Mouse (Mus musculus): ENCODE measurements around the gene Cacnb2.

Cacnb2 gene

DNA sequence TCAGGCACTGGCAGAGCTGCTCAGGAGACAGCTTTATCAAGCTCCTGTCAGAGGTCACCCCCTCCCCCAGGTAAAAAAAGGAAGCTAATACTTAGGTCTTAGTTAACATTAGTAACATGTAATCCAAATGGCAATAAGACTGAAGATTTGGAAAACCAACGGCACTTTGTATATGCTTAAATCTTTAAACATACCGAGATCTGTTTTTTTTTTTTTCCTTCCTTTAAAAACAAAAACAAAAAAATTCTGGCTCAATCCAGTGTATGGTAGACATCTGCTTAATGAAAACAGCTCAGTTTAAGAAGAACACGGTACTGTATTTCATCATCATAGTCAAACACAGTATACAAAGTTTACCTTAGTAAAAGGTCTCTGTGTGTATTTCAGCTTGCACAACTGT lies at the start of gene Cacnb2:
Cacnb2 (plus strand) TSS at position 301 of the 400 bp plus-strand sequence.
- DNase-seq (ENCODE audit: low spot score in 2 of 2): no peak

DNA sequence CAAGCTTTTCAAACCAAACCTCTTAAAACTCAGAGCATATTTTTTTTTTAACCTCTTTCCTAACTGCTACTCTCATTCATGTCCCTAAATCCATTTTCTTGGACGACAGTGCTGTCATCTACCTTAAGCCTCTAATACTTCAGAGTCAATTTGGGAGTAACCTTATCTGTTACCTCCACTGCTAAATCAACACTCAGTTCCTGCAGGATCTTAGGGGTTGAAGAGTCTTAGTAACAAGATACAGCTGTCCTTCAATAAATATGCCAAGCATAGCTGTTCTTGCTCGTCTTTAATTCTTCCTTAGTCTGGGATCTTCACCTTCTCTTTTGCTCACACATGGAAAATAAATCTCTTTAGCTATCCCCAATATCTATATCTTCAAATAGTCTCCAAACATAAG lies 34.9 kb upstream of the Cacnb2 start:
- DNase-seq (ENCODE audit: low spot score in 2 of 2): no peak

DNA sequence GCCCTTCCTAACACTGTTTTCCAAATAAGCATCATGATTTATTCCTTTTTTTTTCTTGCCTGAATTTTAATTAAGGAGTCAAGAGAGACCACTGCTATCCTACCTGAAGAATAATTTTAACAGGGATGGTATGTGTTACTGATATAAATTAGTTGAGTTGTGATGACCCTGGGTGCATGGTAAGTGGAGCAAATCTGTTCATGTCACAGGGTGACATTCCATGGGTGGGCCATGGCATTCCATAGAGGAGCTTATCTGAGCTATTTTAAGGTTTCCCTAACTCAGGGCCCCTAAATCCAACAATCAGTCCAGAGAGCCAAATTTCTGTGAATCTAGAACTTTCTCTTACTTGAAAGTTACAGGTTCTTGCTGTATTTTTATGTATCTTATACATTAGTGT lies 31.6 kb upstream of the Cacnb2 start:
- no peak for DNase-seq (ENCODE audit: low spot score in 2 of 2)

GRCm38 (mm10) chr2:14589541-14589940 lies 13.3 kb upstream of the Cacnb2 start:
- no peak for DNase-seq (ENCODE audit: low spot score in 2 of 2)

DNA sequence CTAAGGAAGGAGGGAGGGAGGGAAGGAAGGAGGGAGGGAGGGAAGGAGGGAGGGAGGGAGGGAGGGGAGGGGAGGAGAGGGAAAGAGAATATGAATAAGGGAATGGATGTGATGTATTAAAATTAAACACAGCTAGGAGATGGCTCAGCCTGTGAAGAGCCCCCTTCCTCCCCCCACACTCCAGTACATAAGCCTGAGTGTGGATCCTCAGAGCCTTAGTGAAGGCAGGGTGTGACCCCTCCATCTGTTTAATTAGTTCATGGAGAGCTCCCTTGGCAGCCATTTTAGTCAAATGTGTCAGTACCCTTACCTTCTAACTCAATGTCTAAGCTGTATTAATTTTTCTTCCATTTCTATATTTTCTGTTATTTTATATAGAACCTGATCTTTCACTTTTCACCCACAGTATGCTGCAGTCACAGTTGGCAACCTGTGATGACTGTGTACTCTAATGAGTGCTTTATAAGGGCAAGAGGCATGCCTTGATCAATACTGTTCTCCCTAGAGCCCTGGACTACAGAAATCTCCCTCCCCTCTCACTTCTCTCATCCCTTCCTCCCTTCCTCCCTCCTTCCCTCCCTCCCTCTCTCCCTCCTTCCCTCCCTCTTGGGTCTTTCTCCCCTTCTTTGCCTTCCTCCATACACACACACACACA lies 4.9 kb upstream of the Cacnb2 start:
- DNase-seq (ENCODE audit: low spot score in 2 of 2): no peak

DNA sequence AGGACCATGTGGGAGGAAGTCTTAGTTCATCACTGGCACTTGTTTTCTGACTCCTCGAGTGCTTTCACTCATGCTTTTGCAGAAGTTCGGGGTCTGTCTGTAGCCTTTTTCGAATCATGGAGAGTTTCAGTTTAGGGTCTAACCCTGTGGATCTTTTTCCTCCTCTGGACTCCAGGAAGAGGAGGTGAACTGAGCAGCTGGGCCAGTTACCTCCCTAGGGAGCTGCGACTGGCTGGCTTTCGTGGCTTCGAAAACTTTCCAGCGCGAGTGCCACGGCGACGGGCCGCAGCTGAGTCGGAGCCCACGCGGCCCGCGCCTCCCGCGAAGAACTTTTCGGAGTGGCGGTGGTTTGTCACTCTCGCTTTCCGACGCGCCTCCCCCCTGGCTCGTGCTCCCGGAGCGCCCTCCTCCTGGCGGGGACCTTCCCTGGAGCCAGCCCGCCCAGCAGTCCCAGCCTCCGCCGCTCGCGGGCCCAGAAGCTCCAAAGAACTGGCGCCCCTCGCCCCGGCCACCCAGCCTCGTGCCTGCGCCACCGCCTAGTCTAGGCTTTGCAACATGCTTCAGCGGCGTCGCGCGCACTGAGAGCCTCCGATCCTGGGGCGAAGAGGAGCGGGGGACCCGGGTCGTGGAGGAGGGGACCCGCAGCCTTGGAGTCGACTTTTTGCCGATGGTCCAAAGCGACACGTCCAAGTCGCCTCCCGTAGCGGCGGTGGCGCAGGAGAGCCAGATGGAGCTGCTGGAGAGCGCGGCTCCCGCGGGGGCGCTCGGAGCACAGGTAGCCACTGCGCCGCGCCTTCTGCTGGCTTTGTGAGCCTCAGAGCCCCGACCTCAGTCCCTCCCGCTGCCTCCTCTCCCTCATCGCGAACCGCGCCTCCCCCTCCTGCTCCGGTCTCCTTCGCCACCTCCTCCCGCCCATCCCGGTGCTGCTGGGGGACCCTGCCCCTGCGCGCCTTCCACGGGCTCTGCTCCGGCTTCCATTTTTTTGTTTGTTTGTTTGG lies 1.2 kb downstream of the Cacnb2 start:
- DNase-seq (ENCODE audit: low spot score in 2 of 2): peak; percentile 9 to 19

GRCm38 (mm10) chr2:14604791-14605190 lies 1.9 kb downstream of the Cacnb2 start:
- DNase-seq (ENCODE audit: low spot score in 2 of 2): no peak

DNA sequence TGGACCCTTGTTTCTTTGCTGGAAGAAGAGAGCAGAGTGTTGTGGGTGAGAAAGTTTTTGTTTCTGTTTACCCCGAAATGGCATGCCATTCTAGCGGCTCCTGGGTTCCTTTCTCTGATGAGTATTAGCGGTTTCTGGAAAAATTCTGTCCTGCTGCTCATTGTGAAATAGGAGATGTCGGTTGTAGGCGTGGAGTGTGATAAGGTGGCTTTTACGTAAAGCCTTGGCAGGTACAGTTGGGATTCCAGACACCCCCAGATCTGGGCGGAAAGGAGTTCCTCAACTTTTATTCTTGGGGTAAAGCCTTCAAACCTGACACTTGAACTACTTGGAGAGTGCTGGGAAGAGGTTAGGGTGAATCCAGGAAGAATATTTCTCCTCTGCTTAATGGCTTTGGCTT lies 2.3 kb downstream of the Cacnb2 start:
- DNase-seq (ENCODE audit: low spot score in 2 of 2): no peak

DNA sequence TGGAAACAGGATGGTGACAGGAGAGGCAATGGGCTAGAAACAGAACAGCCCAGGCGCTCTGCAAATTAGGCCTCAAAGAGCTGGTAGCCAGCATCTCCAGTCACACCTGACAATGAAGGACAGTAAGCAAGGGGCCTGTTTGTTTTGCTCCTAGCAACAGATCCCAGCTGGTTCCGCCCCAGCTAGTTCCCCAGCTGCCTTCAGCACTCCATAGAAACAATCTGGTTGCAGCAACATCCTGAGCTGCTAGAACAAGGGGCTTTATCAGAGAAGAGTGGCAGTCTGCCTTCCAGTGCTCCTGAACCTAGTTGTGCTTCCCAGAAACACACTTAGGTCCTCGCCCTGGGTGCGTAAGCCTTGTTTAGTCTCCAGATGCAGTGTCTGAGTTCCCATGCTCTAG lies 5.7 kb downstream of the Cacnb2 start:
- DNase-seq (ENCODE audit: low spot score in 2 of 2): no peak

GRCm38 (mm10) chr2:14612705-14613104 lies 9.8 kb downstream of the Cacnb2 start:
- no peak for DNase-seq (ENCODE audit: low spot score in 2 of 2)

DNA sequence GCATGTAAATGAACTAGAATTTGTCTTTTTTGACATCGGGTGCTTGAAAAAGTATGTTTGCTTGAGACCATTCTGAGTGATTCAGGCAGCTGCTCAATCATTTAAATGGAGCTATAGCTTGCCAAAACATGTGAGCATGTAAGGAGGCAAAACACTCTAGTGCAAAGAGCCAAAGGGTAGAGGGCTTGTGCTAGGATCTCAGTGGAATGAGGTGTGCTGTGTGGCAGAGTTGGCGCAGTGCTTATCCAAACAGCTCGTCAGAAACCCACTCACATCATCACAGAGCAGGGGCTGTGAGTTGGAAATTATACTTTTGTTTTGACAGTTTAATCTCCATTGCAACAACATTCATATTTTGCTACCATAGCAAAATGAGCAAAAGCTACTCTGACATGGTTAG lies 13.5 kb downstream of the Cacnb2 start:
- DNase-seq (ENCODE audit: low spot score in 2 of 2): no peak

- no peak for DNase-seq (ENCODE audit: low spot score in 2 of 2)
These were observed 17.4 kb downstream of the Cacnb2 start for GRCm38 (mm10) chr2:14620120-14620853.

DNA sequence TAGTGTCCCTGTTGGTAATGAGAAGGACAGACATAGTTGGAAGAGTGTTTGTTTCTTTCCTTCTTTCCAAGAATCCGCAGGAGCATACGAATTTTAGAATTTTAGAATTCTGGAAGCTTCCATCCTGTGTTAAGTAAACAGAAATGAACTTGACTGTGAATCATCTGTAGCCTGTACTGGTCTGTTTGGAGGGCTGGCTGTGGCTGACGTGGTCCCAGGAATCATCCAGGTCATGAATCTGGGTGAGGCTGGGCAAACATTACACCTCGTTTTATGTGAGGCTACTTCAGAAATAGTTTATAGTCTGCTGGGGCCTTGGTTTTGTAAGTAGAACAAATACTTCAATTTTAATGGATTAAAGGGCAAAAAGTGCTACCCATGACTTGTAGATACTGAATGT lies 18.0 kb downstream of the Cacnb2 start:
- no peak for DNase-seq (ENCODE audit: low spot score in 2 of 2)

DNA sequence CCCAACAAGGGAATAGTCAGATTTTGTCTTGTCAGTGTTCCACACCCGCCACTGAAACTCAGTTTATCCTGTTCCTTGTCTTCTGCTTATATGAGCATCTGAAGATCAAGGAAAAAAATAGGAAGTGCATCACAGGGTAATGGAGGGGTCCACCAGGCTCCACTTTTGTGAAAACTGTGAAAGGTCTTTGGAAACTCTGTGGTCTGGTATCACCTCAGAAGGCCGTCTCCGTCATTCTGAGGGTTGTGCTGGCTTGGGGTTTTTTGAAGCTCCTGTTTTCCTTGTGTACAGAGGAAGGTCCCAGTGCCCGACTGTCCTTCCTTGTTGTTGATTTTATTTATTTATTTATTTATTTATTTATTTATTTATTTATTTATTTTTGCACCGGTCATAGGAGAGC lies 20.9 kb downstream of the Cacnb2 start:
- DNase-seq (ENCODE audit: low spot score in 2 of 2): no peak

GRCm38 (mm10) chr2:14629814-14630492 lies 27.1 kb downstream of the Cacnb2 start:
- DNase-seq (ENCODE audit: low spot score in 2 of 2): no peak

DNA sequence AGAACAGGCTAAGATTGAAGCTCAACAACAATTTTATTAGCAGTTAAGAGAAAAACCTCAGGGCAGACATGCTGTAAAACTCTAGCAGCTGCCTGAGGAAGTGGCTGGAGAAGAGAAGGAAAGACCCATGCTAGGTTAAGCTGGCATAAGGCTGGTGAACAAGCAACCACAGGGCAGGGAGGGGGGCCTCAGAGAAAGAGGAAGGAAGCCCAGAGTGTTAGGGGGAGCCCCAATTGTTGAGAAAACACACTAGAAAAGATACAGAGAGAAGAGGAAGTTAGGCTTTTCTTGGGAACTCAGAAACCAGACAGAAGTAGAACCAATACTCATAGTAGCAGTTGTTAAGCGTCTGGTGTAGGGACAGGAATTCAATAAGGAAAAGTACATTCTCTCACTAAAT lies 28.7 kb downstream of the Cacnb2 start:
- peak; percentile 88 to 89 for DNase-seq (ENCODE audit: low spot score in 2 of 2)

GRCm38 (mm10) chr2:14633202-14633601 lies 30.3 kb downstream of the Cacnb2 start:
- DNase-seq (ENCODE audit: low spot score in 2 of 2): no peak

DNA sequence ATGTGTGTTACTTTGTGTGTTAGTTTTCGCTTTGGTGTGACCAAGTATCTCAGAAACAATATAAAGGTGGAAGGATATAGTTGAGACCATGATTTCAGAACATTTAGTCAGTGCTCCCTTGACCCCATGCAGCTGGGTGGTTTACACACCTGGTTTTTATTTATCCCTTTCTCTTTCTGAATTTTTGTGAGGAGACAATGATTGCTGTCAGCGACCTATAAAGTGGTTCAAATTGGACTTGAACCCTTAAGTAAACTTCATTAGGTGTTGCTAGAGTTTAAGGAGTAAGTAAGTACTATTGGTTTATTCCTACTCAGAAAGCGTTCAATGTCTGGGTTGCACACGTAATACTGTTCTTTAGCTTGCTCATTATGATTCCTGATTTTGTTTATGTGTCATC lies 36.4 kb downstream of the Cacnb2 start:
- no peak for DNase-seq (ENCODE audit: low spot score in 2 of 2)

DNA sequence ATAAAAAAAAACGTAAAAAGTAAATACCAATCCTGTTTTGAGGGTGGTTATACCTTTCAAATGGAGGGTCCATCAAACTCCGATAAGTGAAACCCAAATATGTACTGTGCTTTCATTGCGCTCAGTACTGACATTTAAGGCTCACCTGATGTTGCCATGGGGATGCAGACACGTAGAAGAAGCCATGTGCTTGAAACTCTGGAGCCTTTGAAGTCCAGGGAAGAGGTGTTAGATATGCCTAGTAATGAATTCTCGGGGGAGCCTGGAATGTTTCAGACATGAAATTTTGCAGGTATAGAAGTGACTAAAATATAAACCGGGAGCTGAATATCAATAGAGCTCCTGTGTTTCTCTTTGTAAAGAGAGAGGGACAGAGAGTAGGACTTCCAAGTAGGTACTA lies 37.0 kb downstream of the Cacnb2 start:
- DNase-seq (ENCODE audit: low spot score in 2 of 2): no peak

GRCm38 (mm10) chr2:14641040-14641439 lies 38.2 kb downstream of the Cacnb2 start:
- no peak for DNase-seq (ENCODE audit: low spot score in 2 of 2)

- DNase-seq (ENCODE audit: low spot score in 2 of 2): no peak
These were observed 48.4 kb downstream of the Cacnb2 start for GRCm38 (mm10) chr2:14651268-14651667.

DNA sequence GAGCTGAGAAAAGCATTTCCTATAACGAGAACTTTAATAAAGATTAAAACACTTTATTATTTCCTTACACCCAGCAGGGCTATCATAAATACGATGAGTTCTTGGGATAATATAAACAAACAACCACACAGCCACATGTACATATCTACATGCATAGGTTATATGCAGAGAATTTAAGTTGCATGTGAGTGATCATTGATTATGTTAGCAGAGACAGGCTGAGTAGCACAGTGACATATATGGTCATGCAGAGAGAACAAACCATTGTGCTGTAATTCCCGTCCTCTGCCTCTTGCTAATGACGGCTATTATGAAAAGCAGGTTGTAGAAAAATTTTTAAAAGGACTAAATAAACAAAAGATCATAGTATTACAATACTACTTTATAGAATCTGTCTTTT lies 53.8 kb downstream of the Cacnb2 start:
- no peak for DNase-seq (ENCODE audit: low spot score in 2 of 2)
